Mouse (Mus musculus): ENCODE results near the gene Stat4. TPM values are rescaled to one million over a fixed set of nuclear protein-coding genes. Genes with fewer than 3 reads are reported as not detected.

The Stat4 gene
- polyA plus RNA-seq, 1 experiment from 2014 or later: 1.2 TPM

DNA sequence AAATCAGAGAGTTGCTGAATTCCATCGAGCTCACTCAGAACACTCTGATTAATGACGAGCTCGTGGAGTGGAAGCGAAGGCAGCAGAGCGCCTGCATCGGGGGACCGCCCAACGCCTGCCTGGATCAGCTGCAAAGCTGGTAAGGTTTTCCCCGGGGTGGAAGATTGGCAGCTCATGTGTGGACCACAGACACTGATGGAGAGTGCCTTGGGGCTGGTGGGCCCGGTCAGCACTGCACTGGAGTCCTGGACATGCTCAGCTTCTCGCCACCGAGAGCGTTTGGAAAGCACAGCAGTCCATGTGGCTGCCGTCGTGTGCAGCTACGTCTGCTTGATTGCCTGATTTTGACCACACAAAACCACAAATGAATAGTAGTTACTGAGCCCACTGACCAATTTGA is 150.3 kb downstream of the Stat4 start:
- WGBS: 76% methylated on average over 16 of the region's 16 CpGs

DNA sequence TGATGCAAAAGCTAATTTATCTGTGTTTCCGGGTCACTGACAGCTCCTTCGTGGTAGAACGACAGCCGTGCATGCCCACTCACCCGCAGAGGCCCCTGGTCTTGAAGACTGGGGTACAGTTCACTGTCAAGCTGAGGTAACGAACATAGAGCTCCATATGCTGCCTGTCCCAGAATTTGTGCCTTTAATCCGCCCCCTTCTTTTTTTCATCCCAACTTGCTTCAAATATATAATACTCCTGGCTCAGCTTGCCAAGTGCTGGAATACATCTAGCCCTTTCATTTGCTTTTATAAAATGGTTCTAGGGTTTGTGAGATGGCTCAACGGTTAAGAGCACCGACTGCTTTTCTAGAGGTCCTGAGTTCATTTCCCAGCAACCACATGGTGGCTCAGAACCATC is 153.6 kb downstream of the Stat4 start:
- no peak overlapping the region for H3K4me3 ChIP-seq (replicated peaks)
- H3K27ac ChIP-seq: no peak overlapping the region
- H3K4me2 ChIP-seq (replicated peaks): no peak overlapping the region
- 0 out of 2 replicates have a peak, but pooled peaks cover 3% of the 10 kb centered on the region for H3K36me3 ChIP-seq
- no peaks in the 10 kb centered on the region for H3K4me1 ChIP-seq (replicated peaks)
- H3K9ac ChIP-seq: no peak overlapping the region
- 88% methylated on average over 9 of the region's 9 CpGs for WGBS
- ATAC-seq: no peak
- H3K27me3 ChIP-seq (replicated peaks): no peaks in the 10 kb centered on the region
- H3K9me3 ChIP-seq: no peaks in the 10 kb centered on the region

More for the DNA sequence above, 150.3 kb downstream of the Stat4 start:
- H3K9me3 ChIP-seq: no peaks in the 10 kb centered on the region
- 0 out of 2 replicates have a peak, but pooled peaks cover 3% of the 10 kb centered on the region for H3K36me3 ChIP-seq
- H3K9ac ChIP-seq: no peak overlapping the region
- H3K4me2 ChIP-seq (replicated peaks): no peak overlapping the region
- H3K4me3 ChIP-seq (replicated peaks): no peak overlapping the region
- no peak for ATAC-seq
- no peaks in the 10 kb centered on the region for H3K4me1 ChIP-seq (replicated peaks)
- no peaks in the 10 kb centered on the region for H3K27me3 ChIP-seq (replicated peaks)
- H3K27ac ChIP-seq: no peak overlapping the region

DNA sequence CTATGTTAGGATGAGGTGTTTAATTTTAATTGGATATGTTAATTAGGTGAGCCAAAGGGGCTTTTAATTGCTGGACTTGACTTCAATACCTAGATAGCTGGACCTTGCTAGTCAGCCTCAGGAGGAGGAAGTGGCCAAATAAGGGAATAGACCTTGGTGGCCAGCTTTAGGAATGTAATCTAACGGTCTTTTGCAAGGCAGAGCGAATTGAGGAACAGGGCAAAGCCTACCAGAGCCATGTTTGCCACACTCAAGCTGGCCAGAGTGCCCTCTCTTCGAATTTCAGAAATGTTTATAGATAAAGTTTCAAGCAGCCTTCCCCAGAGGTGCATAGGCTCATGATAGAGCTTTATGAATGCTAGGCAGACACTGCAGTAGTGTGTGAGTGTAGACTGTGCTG is 154.5 kb downstream of the Stat4 start:
- no peaks in the 10 kb centered on the region for H3K9me3 ChIP-seq
- WGBS: 56% methylated on average over 3 of the region's 3 CpGs
- ATAC-seq: no peak
- no peaks in the 10 kb centered on the region for H3K4me1 ChIP-seq (replicated peaks)
- H3K4me3 ChIP-seq (replicated peaks): no peak overlapping the region
- no peak overlapping the region for H3K4me2 ChIP-seq (replicated peaks)
- H3K27me3 ChIP-seq (replicated peaks): no peaks in the 10 kb centered on the region
- H3K9ac ChIP-seq: no peak overlapping the region
- H3K27ac ChIP-seq: no peak overlapping the region
- H3K36me3 ChIP-seq: 0 out of 2 replicates have a peak, but pooled peaks cover 3% of the 10 kb centered on the region

DNA sequence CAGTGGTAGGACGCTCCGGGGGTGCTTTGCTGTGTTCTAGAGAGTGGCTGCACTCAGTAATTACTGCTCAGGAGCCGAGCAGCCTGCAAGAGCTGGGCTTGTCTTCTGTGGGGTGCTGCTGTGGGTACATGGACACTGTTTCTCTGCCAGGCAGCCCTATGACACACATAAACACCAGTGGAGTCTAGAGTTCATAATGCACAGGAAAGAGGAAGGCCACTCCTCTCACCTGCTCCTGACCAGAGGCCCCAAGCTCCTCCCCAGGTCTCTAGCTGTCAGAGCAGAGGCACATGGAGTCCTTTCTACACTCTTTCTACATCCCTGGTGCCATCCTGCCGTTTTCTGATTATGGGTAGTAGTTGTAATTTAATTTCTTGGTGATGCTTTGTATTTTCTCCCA is 155.2 kb downstream of the Stat4 start:
- no peak; the same call in 1 of the 2 replicates for ATAC-seq
- no peak overlapping the region for H3K27ac ChIP-seq
- no peak overlapping the region for H3K4me3 ChIP-seq (replicated peaks)
- H3K4me2 ChIP-seq (replicated peaks): no peak overlapping the region
- WGBS: 64% methylated on average over 4 of the region's 4 CpGs
- no peak overlapping the region for H3K9ac ChIP-seq
- H3K9me3 ChIP-seq: no peaks in the 10 kb centered on the region
- H3K27me3 ChIP-seq (replicated peaks): no peaks in the 10 kb centered on the region
- H3K36me3 ChIP-seq: 0 out of 2 replicates have a peak, but pooled peaks cover 3% of the 10 kb centered on the region
- no peaks in the 10 kb centered on the region for H3K4me1 ChIP-seq (replicated peaks)

DNA sequence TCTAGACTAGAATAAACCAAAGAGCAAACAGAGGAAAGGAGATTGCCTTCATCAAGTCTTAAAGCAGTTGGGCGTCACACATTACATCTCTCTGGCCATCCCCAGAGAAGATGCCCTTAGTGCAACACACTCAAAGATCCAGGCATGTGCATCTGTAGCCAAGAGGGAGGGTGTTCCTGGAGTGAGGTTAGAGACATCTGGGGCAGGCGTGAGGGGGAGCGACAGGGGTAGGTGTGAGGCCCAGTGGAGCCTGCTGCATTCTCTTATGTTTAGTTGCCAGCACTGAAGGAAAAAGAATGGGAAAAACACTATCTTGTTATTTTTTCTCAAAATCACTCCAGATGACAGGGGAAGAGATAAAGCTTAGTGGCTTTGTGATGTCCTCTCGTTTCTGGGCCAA is 156.2 kb downstream of the Stat4 start:
- H3K27me3 ChIP-seq (replicated peaks): no peaks in the 10 kb centered on the region
- WGBS: 81% methylated on average over 4 of the region's 4 CpGs
- no peak for ATAC-seq
- no peaks in the 10 kb centered on the region for H3K36me3 ChIP-seq
- H3K27ac ChIP-seq: no peak overlapping the region
- no peaks in the 10 kb centered on the region for H3K4me1 ChIP-seq (replicated peaks)
- H3K4me3 ChIP-seq (replicated peaks): no peak overlapping the region
- H3K9me3 ChIP-seq: no peaks in the 10 kb centered on the region
- H3K9ac ChIP-seq: no peak overlapping the region
- H3K4me2 ChIP-seq (replicated peaks): no peak overlapping the region

DNA sequence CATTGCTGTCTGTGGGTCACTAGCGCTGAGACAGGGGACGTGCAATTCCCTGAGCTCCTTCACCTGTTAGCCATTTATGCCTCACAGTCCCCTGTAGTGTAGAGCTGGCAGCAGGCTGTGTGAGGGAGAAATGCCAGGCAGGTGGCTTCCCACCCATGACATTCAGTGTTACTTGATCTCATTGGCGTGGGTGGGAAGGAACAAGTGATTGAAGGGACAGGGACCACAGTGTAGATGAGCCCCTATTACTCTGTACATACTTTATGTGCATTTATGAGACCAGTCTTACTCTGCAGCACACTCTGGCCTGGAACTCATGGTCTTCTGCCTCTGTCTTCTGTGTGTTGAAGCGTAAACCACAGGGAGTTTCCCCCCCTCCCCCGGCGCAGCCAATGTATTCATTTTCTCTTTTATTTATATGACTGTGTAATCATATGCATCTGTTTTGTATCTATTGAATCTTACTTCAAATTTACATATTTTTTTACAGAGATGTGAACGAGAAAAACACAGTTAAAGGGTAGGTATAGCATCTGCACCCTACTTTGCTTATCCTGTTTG is 156.7 kb downstream of the Stat4 start:
- 84% methylated on average over 7 of the region's 7 CpGs for WGBS
- H3K9ac ChIP-seq: no peak overlapping the region
- H3K27me3 ChIP-seq (replicated peaks): no peaks in the 10 kb centered on the region
- no peak for ATAC-seq
- no peak overlapping the region for H3K4me2 ChIP-seq (replicated peaks)
- no peaks in the 10 kb centered on the region for H3K36me3 ChIP-seq
- H3K4me3 ChIP-seq (replicated peaks): no peak overlapping the region
- H3K27ac ChIP-seq: no peak overlapping the region
- no peaks in the 10 kb centered on the region for H3K9me3 ChIP-seq
- H3K4me1 ChIP-seq (replicated peaks): no peaks in the 10 kb centered on the region

DNA sequence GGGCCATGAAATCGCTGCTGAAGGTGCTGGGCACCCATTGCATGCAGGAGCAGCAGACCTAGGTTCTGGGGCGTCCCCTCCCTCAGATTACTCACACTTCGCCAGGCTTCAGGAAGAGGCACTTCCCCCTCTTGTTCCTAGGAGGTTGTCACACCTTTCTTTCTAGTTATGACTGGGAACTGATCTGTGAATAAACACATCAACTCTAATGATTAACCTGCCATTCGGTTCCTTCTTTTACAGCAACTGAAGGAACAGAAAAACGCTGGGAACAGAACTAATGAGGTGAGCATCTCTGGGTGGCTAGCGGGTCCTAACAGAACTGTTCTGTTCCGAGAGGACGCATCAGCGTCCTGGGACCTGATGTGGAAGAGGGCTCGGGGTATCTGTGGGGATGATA is 158.0 kb downstream of the Stat4 start:
- Histone ChIP-seq H3K27me3 (replicated peaks) (no peaks in the 10 kb centered on the region), H3K9ac (no peak overlapping the region), H3K4me3 (replicated peaks) (no peak overlapping the region), H3K27ac (no peak overlapping the region), H3K9me3 (no peaks in the 10 kb centered on the region), H3K4me2 (replicated peaks) (no peak overlapping the region), H3K4me1 (replicated peaks) (peaks cover 2% of the 10 kb centered on the region; the same call in 1 of the 2 replicates), H3K36me3 (no peaks in the 10 kb centered on the region)
- WGBS: 70% methylated on average over 10 of the region's 10 CpGs
- 0 out of 2 replicates have a peak, but pooled peaks have one; percentile 19 for ATAC-seq

DNA sequence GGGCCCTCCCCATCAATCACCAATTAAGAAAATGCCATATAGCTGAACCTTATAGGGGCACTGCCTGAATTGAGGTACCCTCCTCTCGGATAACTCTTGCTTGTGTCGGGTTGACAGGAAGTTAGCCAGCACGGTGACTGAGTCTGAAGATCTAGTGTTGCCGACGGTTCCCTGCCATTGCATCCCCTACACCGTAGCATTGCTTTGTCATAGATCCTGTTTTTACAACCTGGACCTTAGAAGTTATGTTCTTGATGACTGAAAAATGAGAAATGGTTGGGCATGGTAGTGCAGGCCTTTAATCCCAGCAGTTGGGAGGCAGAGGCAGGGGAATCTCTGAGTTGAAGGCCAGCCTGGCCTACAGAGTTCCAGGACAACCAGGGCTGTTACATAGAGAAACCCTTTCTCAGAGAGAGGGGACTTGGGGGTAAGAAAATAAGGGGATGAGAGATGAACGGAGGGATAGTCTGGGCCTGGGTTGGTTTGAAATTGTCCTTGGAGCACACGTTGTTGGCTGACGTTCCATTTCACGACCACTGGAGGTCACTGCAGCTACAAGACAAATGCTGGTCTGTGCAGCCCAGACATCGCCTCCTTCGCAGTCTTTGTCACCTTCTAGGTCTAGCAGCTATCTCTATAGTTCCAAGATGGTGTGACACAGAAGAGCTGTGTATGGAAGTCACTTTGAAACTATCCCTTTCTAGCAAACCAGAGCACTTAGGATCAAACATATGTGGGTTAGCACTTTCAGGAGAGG is 159.4 kb downstream of the Stat4 start:
- Histone ChIP-seq H3K4me2 (replicated peaks) (no peak overlapping the region), H3K27me3 (replicated peaks) (no peaks in the 10 kb centered on the region), H3K4me3 (replicated peaks) (no peak overlapping the region), H3K27ac (no peak overlapping the region), H3K9ac (no peak overlapping the region), H3K36me3 (no peaks in the 10 kb centered on the region), H3K9me3 (no peaks in the 10 kb centered on the region), H3K4me1 (replicated peaks) (peaks cover 12% of the 10 kb centered on the region)
- peak; percentile 60 for ATAC-seq
- WGBS: 56% methylated on average over 12 of the region's 12 CpGs

DNA sequence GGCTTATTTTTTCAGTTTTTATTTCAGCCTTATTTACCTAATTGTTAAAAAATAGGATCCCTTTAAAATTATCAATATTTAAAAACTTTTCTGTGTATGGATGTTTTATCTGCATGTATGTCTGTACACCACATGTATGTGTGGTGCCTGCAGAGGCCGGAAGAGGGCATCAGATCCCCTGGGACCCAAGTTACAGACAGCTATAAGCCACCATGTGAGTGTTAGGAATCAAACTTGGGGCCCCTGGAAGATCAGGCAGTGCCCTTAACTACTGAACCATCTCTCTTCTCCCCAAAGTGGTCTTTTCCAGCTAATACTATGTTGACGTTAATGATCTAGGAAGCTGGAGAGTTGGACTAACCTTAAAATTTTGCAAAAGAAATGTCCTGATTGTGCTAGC is 160.5 kb downstream of the Stat4 start:
- ATAC-seq: no peak
- peaks cover 12% of the 10 kb centered on the region for H3K4me1 ChIP-seq (replicated peaks)
- H3K27ac ChIP-seq: no peak overlapping the region
- H3K9ac ChIP-seq: no peak overlapping the region
- no peaks in the 10 kb centered on the region for H3K9me3 ChIP-seq
- WGBS: 90% methylated on average over 2 of the region's 2 CpGs
- H3K36me3 ChIP-seq: no peaks in the 10 kb centered on the region
- no peak overlapping the region for H3K4me2 ChIP-seq (replicated peaks)
- no peak overlapping the region for H3K4me3 ChIP-seq (replicated peaks)
- H3K27me3 ChIP-seq (replicated peaks): no peaks in the 10 kb centered on the region

DNA sequence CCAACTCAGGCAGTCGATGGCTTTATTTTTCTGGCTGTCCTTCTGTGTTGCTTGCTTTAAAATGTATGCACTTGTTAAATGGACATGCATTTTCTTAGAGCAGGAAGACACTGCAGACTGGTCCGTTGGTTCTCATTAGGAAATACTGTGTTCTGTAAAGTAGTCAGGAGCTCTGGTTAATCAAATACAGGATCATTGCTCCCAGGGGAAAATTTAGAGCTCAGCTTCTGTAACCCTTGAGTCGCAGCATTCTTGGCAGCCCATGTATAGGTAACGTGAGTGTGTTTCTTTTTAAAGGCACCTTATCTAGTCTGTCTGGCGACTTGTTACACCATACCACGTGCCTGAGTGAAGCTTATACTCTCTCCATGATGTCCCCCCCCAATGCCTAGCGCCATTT is 161.2 kb downstream of the Stat4 start:
- H3K27ac ChIP-seq: no peak overlapping the region
- no peak overlapping the region for H3K4me2 ChIP-seq (replicated peaks)
- peaks cover 12% of the 10 kb centered on the region for H3K4me1 ChIP-seq (replicated peaks)
- H3K27me3 ChIP-seq (replicated peaks): no peaks in the 10 kb centered on the region
- ATAC-seq: no peak
- H3K36me3 ChIP-seq: no peaks in the 10 kb centered on the region
- no peak overlapping the region for H3K9ac ChIP-seq
- no peaks in the 10 kb centered on the region for H3K9me3 ChIP-seq
- no peak overlapping the region for H3K4me3 ChIP-seq (replicated peaks)
- WGBS: 73% methylated on average over 7 of the region's 7 CpGs

DNA sequence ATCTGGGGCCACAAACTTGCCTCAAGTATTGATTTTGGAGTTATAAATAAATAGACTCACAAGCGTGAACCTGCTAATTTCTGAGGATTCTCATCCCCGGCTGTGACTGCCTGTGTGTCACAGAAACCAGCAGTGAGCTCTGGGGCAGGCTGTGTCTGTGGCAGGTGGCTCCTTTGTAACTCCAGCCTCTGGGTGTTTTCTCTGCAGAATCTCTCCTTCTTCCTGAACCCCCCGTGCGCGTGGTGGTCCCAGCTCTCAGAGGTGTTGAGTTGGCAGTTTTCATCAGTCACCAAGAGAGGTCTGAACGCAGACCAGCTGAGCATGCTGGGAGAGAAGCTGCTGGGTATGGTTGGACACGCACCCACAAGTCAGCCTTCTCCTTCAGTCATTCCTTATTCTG is 161.7 kb downstream of the Stat4 start:
- Histone ChIP-seq H3K27ac (no peak overlapping the region), H3K9me3 (no peaks in the 10 kb centered on the region), H3K9ac (no peak overlapping the region), H3K4me1 (replicated peaks) (peaks cover 12% of the 10 kb centered on the region), H3K4me2 (replicated peaks) (no peak overlapping the region), H3K27me3 (replicated peaks) (no peaks in the 10 kb centered on the region), H3K36me3 (no peaks in the 10 kb centered on the region), H3K4me3 (replicated peaks) (no peak overlapping the region)
- 77% methylated on average over 7 of the region's 7 CpGs for WGBS
- no peak for ATAC-seq

DNA sequence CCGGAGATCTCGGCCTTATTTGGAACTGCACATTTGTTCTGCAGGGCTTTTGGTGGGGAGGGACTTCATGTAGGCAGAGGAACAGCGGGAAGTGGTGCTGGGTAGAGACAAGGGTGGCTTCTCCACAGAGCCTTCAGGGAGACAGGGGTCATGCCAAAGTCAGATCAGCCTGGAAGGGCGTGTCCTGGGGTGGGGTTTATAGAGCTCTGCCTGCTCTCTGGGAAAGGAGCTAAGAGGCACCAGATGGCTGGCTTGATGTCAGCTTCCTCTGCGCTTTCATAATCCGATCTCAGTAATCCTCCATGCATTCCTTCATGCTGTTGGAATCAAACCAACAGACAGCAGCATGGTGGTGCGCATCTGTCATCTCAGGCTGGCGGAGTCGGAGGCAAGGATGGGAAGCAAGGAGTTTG is 163.0 kb downstream of the Stat4 start:
- Histone ChIP-seq H3K4me3 (replicated peaks) (no peak overlapping the region), H3K9ac (no peak overlapping the region), H3K36me3 (no peaks in the 10 kb centered on the region), H3K9me3 (no peaks in the 10 kb centered on the region), H3K27me3 (replicated peaks) (no peaks in the 10 kb centered on the region), H3K4me2 (replicated peaks) (no peak overlapping the region), H3K4me1 (replicated peaks) (peaks cover 12% of the 10 kb centered on the region), H3K27ac (no peak overlapping the region)
- peak; percentile 80 for ATAC-seq
- WGBS: 37% methylated on average over 9 of the region's 9 CpGs

DNA sequence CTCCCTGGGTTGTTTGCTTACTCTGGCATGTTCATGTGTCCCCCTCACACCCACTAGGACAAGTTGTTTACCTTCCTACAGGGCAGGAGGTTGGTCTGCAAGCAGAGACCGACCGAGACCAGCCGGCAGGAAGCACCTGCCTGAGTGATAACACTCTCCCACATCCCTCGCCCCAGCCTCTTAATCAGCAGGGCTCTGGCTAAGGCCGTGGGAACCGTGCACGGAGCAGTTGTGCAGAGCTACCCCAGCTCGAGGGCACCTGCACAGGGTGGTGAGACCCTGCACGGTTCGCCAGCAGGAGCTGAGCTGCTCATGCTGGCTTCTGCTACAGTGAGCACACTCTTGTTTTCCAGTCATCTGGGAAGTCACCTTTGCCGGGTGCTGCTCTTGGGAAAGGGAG is 163.7 kb downstream of the Stat4 start:
- 32% methylated on average over 11 of the region's 11 CpGs for WGBS
- Histone ChIP-seq H3K27ac (no peak overlapping the region), H3K9me3 (no peaks in the 10 kb centered on the region), H3K4me3 (replicated peaks) (no peak overlapping the region), H3K9ac (no peak overlapping the region), H3K27me3 (replicated peaks) (no peaks in the 10 kb centered on the region), H3K36me3 (no peaks in the 10 kb centered on the region), H3K4me2 (replicated peaks) (no peak overlapping the region), H3K4me1 (replicated peaks) (peaks cover 12% of the 10 kb centered on the region)
- ATAC-seq: peak; percentile 59; the same call in 1 of the 2 replicates
